ENCODE assay signal across 8 mouse cellular contexts in genomic region chr12:100198967-100199660, GRCm38 (mm10). TPM values are rescaled to one million over a fixed set of nuclear protein-coding genes. Genes with fewer than 3 reads are reported as not detected.
DNase-seq lines count a peak whose midpoint lies in the region; ATAC-seq and TF ChIP-seq lines count a peak whose summit lies in the region.

Calm1 (plus strand) TSS chr12:100199435.

- peak; percentile 80 for DNase-seq in c-Kit-positive CD71-positive TER-119-negative erythroid progenitor cells, embryonic 14.5 days (ENCODE audit: low read depth)
- DNase-seq in forebrain, embryonic 11.5 days (ENCODE audit: low spot score), result peak; percentile 97
- DNase-seq in kidney, postnatal 14 days, result peak; percentile 96
- peak; percentile 93 for DNase-seq in neural tube, embryonic 11.5 days (ENCODE audit: low spot score)

- H3K36me3 ChIP-seq in E14TG2a.4 (ENCODE audit: insufficient read depth, low read length), result peaks cover 20% of the 10 kb centered on the region
- peaks cover 12% of the 10 kb centered on the region; the same call in 1 of the 2 replicates for H3K36me3 ChIP-seq in forebrain, embryonic 11.5 days (ENCODE audit: control insufficient read depth, insufficient read depth, low read length)
- H3K36me3 ChIP-seq in heart, embryonic 15.5 days, result peaks cover 18% of the 10 kb centered on the region
- peaks cover 19% of the 10 kb centered on the region for H3K36me3 ChIP-seq in liver, embryonic 15.5 days (replicated peaks)
- 0 out of 2 replicates have a peak, but pooled peaks cover 4% of the 10 kb centered on the region for H3K36me3 ChIP-seq in neural tube, embryonic 11.5 days (ENCODE audit: control insufficient read depth, insufficient read depth, low read length)
- H3K36me3 ChIP-seq in stomach, embryonic 16.5 days (ENCODE audit: control insufficient read depth, insufficient read depth, low read length), result no peaks in the 10 kb centered on the region; the same call in 1 of the 2 replicates

- peak within 1 kb of the TSS; percentile 96 for H3K4me3 ChIP-seq in E14TG2a.4 (replicated peaks; ENCODE audit: low read length)
- peak within 1 kb of the TSS; percentile 100 for H3K4me3 ChIP-seq in forebrain, embryonic 11.5 days (ENCODE audit: low read depth, low read length)
- H3K4me3 ChIP-seq in heart, embryonic 15.5 days, result peak within 1 kb of the TSS; percentile 99
- H3K4me3 ChIP-seq in liver, embryonic 15.5 days (replicated peaks), result peak within 1 kb of the TSS; percentile 94
- H3K4me3 ChIP-seq in neural tube, embryonic 11.5 days (ENCODE audit: low read depth, low read length), result peak within 1 kb of the TSS; percentile 97
- H3K4me3 ChIP-seq in stomach, embryonic 16.5 days (replicated peaks; ENCODE audit: low read length), result peak within 1 kb of the TSS; percentile 85

- peak; percentile 88 for ATAC-seq in forebrain, embryonic 11.5 days (replicated peaks; ENCODE audit: low FRiP score)
- peak; percentile 79 for ATAC-seq in heart, embryonic 15.5 days (replicated peaks; ENCODE audit: insufficient number of reproducible peaks, insufficient read depth, low FRiP score, low read depth)
- peak; percentile 78 for ATAC-seq in liver, embryonic 15.5 days (ENCODE audit: insufficient read depth)
- peak; percentile 89 for ATAC-seq in neural tube, embryonic 11.5 days (ENCODE audit: insufficient read depth, low FRiP score, low TSS enrichment)
- peak; percentile 92 for ATAC-seq in stomach, embryonic 16.5 days (ENCODE audit: insufficient read depth, low FRiP score)

- H3K4me1 ChIP-seq in E14TG2a.4 (replicated peaks; ENCODE audit: low read depth, low read length), result peaks cover 46% of the 10 kb centered on the region
- 0 out of 2 replicates have a peak, but pooled peaks cover 3% of the 10 kb centered on the region for H3K4me1 ChIP-seq in forebrain, embryonic 11.5 days (replicated peaks; ENCODE audit: control insufficient read depth, insufficient read depth, low read length)
- peaks cover 28% of the 10 kb centered on the region for H3K4me1 ChIP-seq in heart, embryonic 15.5 days (replicated peaks)
- peaks cover 49% of the 10 kb centered on the region for H3K4me1 ChIP-seq in liver, embryonic 15.5 days (replicated peaks)
- peaks cover 8% of the 10 kb centered on the region for H3K4me1 ChIP-seq in neural tube, embryonic 11.5 days (ENCODE audit: control insufficient read depth, insufficient read depth, low read length)
- peaks cover 15% of the 10 kb centered on the region for H3K4me1 ChIP-seq in stomach, embryonic 16.5 days (ENCODE audit: control insufficient read depth, insufficient read depth, low read length)

- no peaks in the 10 kb centered on the region for H3K27me3 ChIP-seq in E14TG2a.4 (ENCODE audit: insufficient read depth, low read length)
- H3K27me3 ChIP-seq in forebrain, embryonic 11.5 days (ENCODE audit: control insufficient read depth, insufficient read depth, low read length), result no peaks in the 10 kb centered on the region
- H3K27me3 ChIP-seq in heart, embryonic 15.5 days, result no peaks in the 10 kb centered on the region
- no peaks in the 10 kb centered on the region for H3K27me3 ChIP-seq in liver, embryonic 15.5 days
- H3K27me3 ChIP-seq in neural tube, embryonic 11.5 days (ENCODE audit: control insufficient read depth, insufficient read depth, low read length), result no peaks in the 10 kb centered on the region
- H3K27me3 ChIP-seq in stomach, embryonic 16.5 days (ENCODE audit: control insufficient read depth, insufficient read depth, low read length), result no peaks in the 10 kb centered on the region

- peak within 1 kb of the TSS; percentile 50 for H3K27ac ChIP-seq in forebrain, embryonic 11.5 days (ENCODE audit: low read depth, low read length)
- H3K27ac ChIP-seq in heart, embryonic 15.5 days, result peak within 1 kb of the TSS; percentile 87
- H3K27ac ChIP-seq in liver, embryonic 15.5 days (replicated peaks), result peak within 1 kb of the TSS; percentile 82
- peak within 1 kb of the TSS; percentile 72 for H3K27ac ChIP-seq in neural tube, embryonic 11.5 days (ENCODE audit: low read depth, low read length)
- peak within 1 kb of the TSS; percentile 90 for H3K27ac ChIP-seq in stomach, embryonic 16.5 days (ENCODE audit: low read length)

- no peak for TF ChIP-seq CTCF in E14TG2a.4 (conservative IDR thresholded peaks at IDR 0.05; ENCODE audit: low read length)

- H3K9ac ChIP-seq in forebrain, embryonic 11.5 days (ENCODE audit: low read length), result peak within 1 kb of the TSS; percentile 94
- H3K9ac ChIP-seq in heart, embryonic 15.5 days, result peak within 1 kb of the TSS; percentile 88
- peak within 1 kb of the TSS; percentile 88 for H3K9ac ChIP-seq in liver, embryonic 15.5 days
- H3K9ac ChIP-seq in neural tube, embryonic 11.5 days (ENCODE audit: low read length), result peak within 1 kb of the TSS; percentile 93
- H3K9ac ChIP-seq in stomach, embryonic 16.5 days (ENCODE audit: low read length), result peak within 1 kb of the TSS; percentile 92

- no peaks in the 10 kb centered on the region for H3K9me3 ChIP-seq in E14TG2a.4 (ENCODE audit: low read length)
- H3K9me3 ChIP-seq in forebrain, embryonic 11.5 days (ENCODE audit: control insufficient read depth, low read length), result no peaks in the 10 kb centered on the region
- H3K9me3 ChIP-seq in heart, embryonic 15.5 days (replicated peaks), result no peaks in the 10 kb centered on the region
- no peaks in the 10 kb centered on the region for H3K9me3 ChIP-seq in liver, embryonic 15.5 days (replicated peaks)
- no peaks in the 10 kb centered on the region for H3K9me3 ChIP-seq in neural tube, embryonic 11.5 days (ENCODE audit: control insufficient read depth, low read length)
- H3K9me3 ChIP-seq in stomach, embryonic 16.5 days (replicated peaks; ENCODE audit: control insufficient read depth, low read length), result no peaks in the 10 kb centered on the region

- H3K4me2 ChIP-seq in forebrain, embryonic 11.5 days (ENCODE audit: low read depth, low read length, severe bottlenecking), result peak within 1 kb of the TSS; percentile 84
- H3K4me2 ChIP-seq in heart, embryonic 15.5 days, result peak within 1 kb of the TSS; percentile 95
- peak within 1 kb of the TSS; percentile 91 for H3K4me2 ChIP-seq in liver, embryonic 15.5 days
- H3K4me2 ChIP-seq in neural tube, embryonic 11.5 days (ENCODE audit: low read depth), result peak within 1 kb of the TSS; percentile 84
- peak within 1 kb of the TSS; percentile 82 for H3K4me2 ChIP-seq in stomach, embryonic 16.5 days (ENCODE audit: low read depth, low read length)

- WGBS in forebrain, embryonic 11.5 days, result under 1% methylated on average over 58 of the region's 58 CpGs
- WGBS in heart, embryonic 15.5 days, result 1% methylated on average over 58 of the region's 58 CpGs
- under 1% methylated on average over 58 of the region's 58 CpGs for WGBS in liver, embryonic 15.5 days (ENCODE audit: insufficient replicate concordance)
- under 1% methylated on average over 58 of the region's 58 CpGs for WGBS in neural tube, embryonic 11.5 days
- under 1% methylated on average over 58 of the region's 58 CpGs for WGBS in stomach, embryonic 16.5 days

RNA-seq across cellular contexts. Expression of gene Calm1, which starts in this region (rescaled TPM):
- polyA plus RNA-seq in forebrain, embryonic 11.5 days (2014; fragmentation: Nextera tagmentation; extraction: Ambion mirVana), result 1,244 and 1,283 TPM in 2 replicates
- 731 and 759 TPM in 2 replicates for polyA plus RNA-seq in heart, embryonic 15.5 days (2015; fragmentation: Nextera tagmentation; extraction: Ambion mirVana)
- 390 and 490 TPM in 2 replicates for polyA plus RNA-seq in liver, embryonic 15.5 days (2015; fragmentation: Nextera tagmentation; extraction: Ambion mirVana)
- 1,303 and 1,315 TPM in 2 replicates for polyA plus RNA-seq in neural tube, embryonic 11.5 days (2014; fragmentation: Nextera tagmentation; extraction: Ambion mirVana)
- 1,641 and 1,693 TPM in 2 replicates for polyA plus RNA-seq in stomach, embryonic 16.5 days (2015; fragmentation: Nextera tagmentation; extraction: Ambion mirVana)

Comparison
In these comparisons a context has a peak if more than half of its experiments do, and no peak if none do; other contexts are left out.
1. Peak in every context shown above with its lines: DNase-seq, ATAC-seq, H3K4me3 ChIP-seq and H3K27ac ChIP-seq.